Mouse (Mus musculus) cerebellum, adult 2 months (tissue): ENCODE data around the gene Zfp993. TPM values are rescaled to one million over a fixed set of nuclear protein-coding genes. Genes with fewer than 3 reads are reported as not detected.
"Not testable (repeated sequence)": the region's sequence is repeated elsewhere in the genome, so short reads cannot be mapped to it uniquely, and the experiment has no call there.

Source experiments
- DNase-seq, 2 experiments: peaks; one replicate each; pipeline ENCODE4 v3.0.0; 2021
- H3K27ac ChIP-seq: fragments of 200-500 bp; 2 replicates; pipeline ENCODE4 v1.5.1; 2012; ENCODE audit warnings: low read length, control low read depth, inconsistent platforms; ENCODE audit not compliant: insufficient read depth
- H3K27me3 ChIP-seq: fragments of 200-500 bp; 2 replicates; pipeline ENCODE4 v1.6.1; 2012; ENCODE audit warnings: inconsistent platforms, mild to moderate bottlenecking, low read length, moderate library complexity; ENCODE audit not compliant: control insufficient read depth, insufficient read depth
- H3K4me1 ChIP-seq: fragments of 200-500 bp; 2 replicates; pipeline ENCODE4 v1.6.1; 2011; ENCODE audit warnings: low read length; ENCODE audit not compliant: control insufficient read depth, insufficient read depth
- H3K4me3 ChIP-seq: fragments of 200-500 bp; replicated peaks from 2 replicates; pipeline ENCODE3; 2011; ENCODE audit warnings: mild to moderate bottlenecking, low read depth, low read length, control low read depth; ENCODE audit not compliant: insufficient read depth
- WGBS: fragments of 180-500 bp; shearing (Covaris S2); methylation state at CpG from one replicate; pipeline ENCODE4 v1.1.7; 2018; 5-methylcytosine and 5-hydroxymethylcytosine counted together
- polyA plus RNA-seq: library from polyadenylated mRNA; depleted of rRNA; stranded (reverse); fragments of >200 nt; gene quantifications from 2 replicates; pipeline ENCODE4 v1.2.3, GENCODE M21; 2012; rRNA removed

Zfp993 gene
- polyA plus RNA-seq, result 0.98 and 1.7 TPM in 2 replicates

- WGBS, result no CpG with 5 or more reads among the region's 14 CpGs
- H3K4me3 ChIP-seq, H3K27me3 ChIP-seq, H3K4me1 ChIP-seq, DNase-seq, H3K27ac ChIP-seq: not testable (repeated sequence)
Observed at GRCm38 (mm10) chr4:146610774-146611400, at the start of gene Zfp993. TSS of gene Zfp993 (plus strand) at chr4:146610961.

GRCm38 (mm10) chr4:146579905-146580873 lies 30.6 kb upstream of the Zfp993 start:
- not testable (repeated sequence) for H3K4me3 ChIP-seq, DNase-seq, H3K4me1 ChIP-seq, H3K27me3 ChIP-seq, H3K27ac ChIP-seq
- 5% methylated on average over 20 of the region's 111 CpGs for WGBS

GRCm38 (mm10) chr4:146603578-146604399 lies 7.0 kb upstream of the Zfp993 start:
- WGBS, result 6% methylated on average over 42 of the region's 53 CpGs
- not testable (repeated sequence) for H3K4me3 ChIP-seq, H3K4me1 ChIP-seq, DNase-seq, H3K27me3 ChIP-seq, H3K27ac ChIP-seq

GRCm38 (mm10) chr4:146644367-146644766 lies 33.6 kb downstream of the Zfp993 start:
- H3K4me3 ChIP-seq, H3K27me3 ChIP-seq, DNase-seq, H3K4me1 ChIP-seq, H3K27ac ChIP-seq: not testable (repeated sequence)
- no CpG with 5 or more reads among the region's 4 CpGs for WGBS

GRCm38 (mm10) chr4:146649641-146650040 lies 38.9 kb downstream of the Zfp993 start:
- DNase-seq, H3K4me1 ChIP-seq, H3K27me3 ChIP-seq, H3K27ac ChIP-seq, H3K4me3 ChIP-seq: not testable (repeated sequence)
- no CpG with 5 or more reads among the region's 2 CpGs for WGBS

- 61% methylated on average over 2 of the region's 4 CpGs for WGBS
- H3K27me3 ChIP-seq, H3K4me3 ChIP-seq, H3K4me1 ChIP-seq, DNase-seq, H3K27ac ChIP-seq: not testable (repeated sequence)
Observed at GRCm38 (mm10) chr4:146650115-146650514, 39.4 kb downstream of the Zfp993 start.

GRCm38 (mm10) chr4:146650639-146651038 lies 39.9 kb downstream of the Zfp993 start:
- not testable (repeated sequence) for DNase-seq, H3K4me3 ChIP-seq, H3K27me3 ChIP-seq, H3K4me1 ChIP-seq, H3K27ac ChIP-seq
- WGBS, result 75% methylated on average over 2 of the region's 5 CpGs

Other genes with a start within 250 kb of the Zfp993 start
- 0.44 and 0.52 TPM in 2 replicates for gene Zfp992, start 161.9 kb upstream of the Zfp993 start, polyA plus RNA-seq
- 0.08 and 0.11 TPM in 2 replicates for gene Zfp981, start 108.9 kb upstream of the Zfp993 start, polyA plus RNA-seq